9 mouse cellular contexts compared by ENCODE assay signal in genomic region chr14:13917630-13918029, GRCm38 (mm10). TPM values are rescaled to one million over a fixed set of nuclear protein-coding genes. Genes with fewer than 3 reads are reported as not detected.
DNase-seq lines count a peak whose midpoint lies in the region; ATAC-seq lines count a peak whose summit lies in the region.
"Had no signal": no experiment of that assay in that cellular context is flagged by ENCODE, and none has a peak within 500 bp of the region (broad histone marks: within the 10 kb centered on the region; RNA-seq: fewer than 3 reads in every experiment).

No protein-coding gene starts in this region.

- DNase-seq in ovary, postnatal 14 days (ENCODE audit: low spot score): peak; percentile 58
- DNase-seq in ovary, postnatal 36 days (ENCODE audit: low spot score): no peak
- peak; percentile 33 to 55 for DNase-seq in adrenal gland, postnatal 36 days
- DNase-seq in embryonic facial prominence, embryonic 11.5 days (ENCODE audit: low spot score): peak; percentile 91
- peak; percentile 42 to 79 for DNase-seq in layer of hippocampus, postnatal 14 days (ENCODE audit: low spot score in 2 of 2)
- DNase-seq in midbrain, embryonic 11.5 days (ENCODE audit: low spot score, missing footprints): peak; percentile 93
- DNase-seq in spleen, postnatal 10 days (ENCODE audit: low spot score in 2 of 2): peak; percentile 5 to 43

- no peaks in the 10 kb centered on the region for H3K4me1 ChIP-seq in embryonic facial prominence, embryonic 11.5 days (ENCODE audit: control insufficient read depth, insufficient read depth, low read length)
- no peaks in the 10 kb centered on the region for H3K4me1 ChIP-seq in hindbrain, embryonic 15.5 days (replicated peaks)
- no peaks in the 10 kb centered on the region for H3K4me1 ChIP-seq in midbrain, embryonic 11.5 days (ENCODE audit: control insufficient read depth, insufficient read depth, low read length)
- H3K4me1 ChIP-seq: embryonic facial prominence, embryonic 15.5 days had no signal

- 0 out of 2 replicates have a peak, but pooled peaks have one; percentile 78 for ATAC-seq in embryonic facial prominence, embryonic 11.5 days (replicated peaks; ENCODE audit: insufficient number of reproducible peaks, low FRiP score, low TSS enrichment, low read depth)
- ATAC-seq in hindbrain, embryonic 15.5 days (ENCODE audit: low FRiP score, low read depth): peak; percentile 91
- peak; percentile 81; the same call in 1 of the 2 replicates for ATAC-seq in midbrain, embryonic 11.5 days (ENCODE audit: low FRiP score)

- H3K9ac ChIP-seq in embryonic facial prominence, embryonic 11.5 days (replicated peaks; ENCODE audit: low read length): no peak overlapping the region
- H3K9ac ChIP-seq in hindbrain, embryonic 15.5 days: no peak overlapping the region
- H3K9ac ChIP-seq in midbrain, embryonic 11.5 days (ENCODE audit: low read length): no peak overlapping the region
- H3K9ac ChIP-seq: embryonic facial prominence, embryonic 15.5 days had no signal

- no peak overlapping the region for H3K4me2 ChIP-seq in embryonic facial prominence, embryonic 11.5 days (ENCODE audit: low read depth, low read length)
- H3K4me2 ChIP-seq in hindbrain, embryonic 15.5 days: no peak overlapping the region
- no peak overlapping the region for H3K4me2 ChIP-seq in midbrain, embryonic 11.5 days
- H3K4me2 ChIP-seq: embryonic facial prominence, embryonic 15.5 days had no signal

- no peaks in the 10 kb centered on the region for H3K27me3 ChIP-seq in embryonic facial prominence, embryonic 11.5 days (ENCODE audit: control insufficient read depth, insufficient read depth, low read length)
- H3K27me3 ChIP-seq in hindbrain, embryonic 15.5 days: no peaks in the 10 kb centered on the region
- no peaks in the 10 kb centered on the region for H3K27me3 ChIP-seq in midbrain, embryonic 11.5 days (ENCODE audit: control insufficient read depth, insufficient read depth, low read length)
- H3K27me3 ChIP-seq: embryonic facial prominence, embryonic 15.5 days had no signal

- H3K9me3 ChIP-seq in embryonic facial prominence, embryonic 11.5 days (replicated peaks; ENCODE audit: control insufficient read depth, low read length): no peaks in the 10 kb centered on the region
- H3K9me3 ChIP-seq in hindbrain, embryonic 15.5 days: no peaks in the 10 kb centered on the region
- H3K9me3 ChIP-seq in midbrain, embryonic 11.5 days (ENCODE audit: control insufficient read depth, low read length): no peaks in the 10 kb centered on the region
- H3K9me3 ChIP-seq: embryonic facial prominence, embryonic 15.5 days had no signal

- 37% methylated on average over 3 of the region's 3 CpGs for WGBS in embryonic facial prominence, embryonic 11.5 days
- WGBS in hindbrain, embryonic 15.5 days: 32% methylated on average over 3 of the region's 3 CpGs
- 41% methylated on average over 3 of the region's 3 CpGs for WGBS in midbrain, embryonic 11.5 days

- H3K27ac ChIP-seq in embryonic facial prominence, embryonic 11.5 days (replicated peaks; ENCODE audit: low read depth, low read length): no peak overlapping the region
- H3K27ac ChIP-seq in hindbrain, embryonic 15.5 days (replicated peaks): no peak overlapping the region
- no peak overlapping the region for H3K27ac ChIP-seq in midbrain, embryonic 11.5 days (ENCODE audit: low read depth, low read length)
- H3K27ac ChIP-seq: embryonic facial prominence, embryonic 15.5 days had no signal

- no peak overlapping the region for H3K4me3 ChIP-seq in embryonic facial prominence, embryonic 11.5 days (ENCODE audit: low read depth, low read length)
- H3K4me3 ChIP-seq in hindbrain, embryonic 15.5 days: no peak overlapping the region
- H3K4me3 ChIP-seq in midbrain, embryonic 11.5 days (ENCODE audit: low read depth, low read length): no peak overlapping the region
- H3K4me3 ChIP-seq: embryonic facial prominence, embryonic 15.5 days had no signal

- no peaks in the 10 kb centered on the region for H3K36me3 ChIP-seq in embryonic facial prominence, embryonic 11.5 days (replicated peaks; ENCODE audit: control insufficient read depth, insufficient read depth, low read depth, low read length)
- H3K36me3 ChIP-seq in hindbrain, embryonic 15.5 days: no peaks in the 10 kb centered on the region
- H3K36me3 ChIP-seq in midbrain, embryonic 11.5 days (ENCODE audit: control insufficient read depth, insufficient read depth, low read length): no peaks in the 10 kb centered on the region
- H3K36me3 ChIP-seq: embryonic facial prominence, embryonic 15.5 days had no signal

RNA-seq across cellular contexts. Expression of gene Gm281, which starts 3.4 kb away (rescaled TPM):
- not detected for total RNA-seq in adrenal gland, postnatal 36 days (2021)
- polyA plus RNA-seq in embryonic facial prominence, embryonic 11.5 days (2014; fragmentation: Nextera tagmentation; extraction: Ambion mirVana): 0.11 TPM in 1 of 2 replicates, not detected in the other
- polyA plus RNA-seq in hindbrain, embryonic 15.5 days (2015; fragmentation: Nextera tagmentation; extraction: Ambion mirVana): not detected in 2 replicates
- total RNA-seq in layer of hippocampus, postnatal 14 days (2021): not detected
- polyA plus RNA-seq in midbrain, embryonic 11.5 days (2014; fragmentation: Nextera tagmentation; extraction: Ambion mirVana): not detected in 2 replicates

RNA-seq across cellular contexts. Expression of gene Atxn7, which starts 43.6 kb away (rescaled TPM):
- total RNA-seq in adrenal gland, postnatal 36 days (2021): 10 to 100 TPM; 22.0 to 43.8 TPM
- polyA plus RNA-seq in embryonic facial prominence, embryonic 11.5 days (2014; fragmentation: Nextera tagmentation; extraction: Ambion mirVana): 3.4 and 3.7 TPM in 2 replicates
- polyA plus RNA-seq in hindbrain, embryonic 15.5 days (2015; fragmentation: Nextera tagmentation; extraction: Ambion mirVana): 3.8 and 4.6 TPM in 2 replicates
- total RNA-seq in layer of hippocampus, postnatal 14 days (2021): 10 to 100 TPM; 19.1 to 20.0 TPM
- polyA plus RNA-seq in midbrain, embryonic 11.5 days (2014; fragmentation: Nextera tagmentation; extraction: Ambion mirVana): 5.2 and 5.7 TPM in 2 replicates

RNA-seq across cellular contexts. Expression of gene Thoc7, which starts 44.0 kb away (rescaled TPM):
- total RNA-seq in adrenal gland, postnatal 36 days (2021): 100 to 1,000 TPM; 121 TPM
- polyA plus RNA-seq in embryonic facial prominence, embryonic 11.5 days (2014; fragmentation: Nextera tagmentation; extraction: Ambion mirVana): 251 and 287 TPM in 2 replicates
- 174 and 193 TPM in 2 replicates for polyA plus RNA-seq in hindbrain, embryonic 15.5 days (2015; fragmentation: Nextera tagmentation; extraction: Ambion mirVana)
- 100 to 1,000 TPM; 106 to 114 TPM for total RNA-seq in layer of hippocampus, postnatal 14 days (2021)
- polyA plus RNA-seq in midbrain, embryonic 11.5 days (2014; fragmentation: Nextera tagmentation; extraction: Ambion mirVana): 268 and 279 TPM in 2 replicates
